Mouse (Mus musculus): ENCODE results near the gene Sestd1. TPM values are rescaled to one million over a fixed set of nuclear protein-coding genes. Genes with fewer than 3 reads are reported as not detected.
A peak's percentile ranks its signal among the peaks of the same experiment; 100 is the strongest.

The Sestd1 gene
- polyA plus RNA-seq, 1 experiment from 2014 or later = 27.3 TPM

- H3K4me3 ChIP-seq (ENCODE audit: low read depth, low read length) = no peak overlapping the region
- H3K4me1 ChIP-seq (ENCODE audit: control insufficient read depth, insufficient read depth, low read length) = no peaks in the 10 kb centered on the region
- peak; percentile 71 for DNase-seq (ENCODE audit: low spot score, missing footprints)
- no peak overlapping the region for H3K4me2 ChIP-seq
- no peak overlapping the region for H3K9ac ChIP-seq (ENCODE audit: low read length)
- no peaks in the 10 kb centered on the region for H3K36me3 ChIP-seq (ENCODE audit: control insufficient read depth, insufficient read depth, low read length)
- H3K27ac ChIP-seq (ENCODE audit: low read depth, low read length) = no peak overlapping the region
- ATAC-seq (ENCODE audit: low FRiP score) = no peak
- H3K27me3 ChIP-seq (ENCODE audit: control insufficient read depth, insufficient read depth, low read length) = no peaks in the 10 kb centered on the region
- no peaks in the 10 kb centered on the region for H3K9me3 ChIP-seq (ENCODE audit: control insufficient read depth, low read length)
- 92% methylated on average over 4 of the region's 4 CpGs for WGBS
These were observed 122.8 kb downstream of the Sestd1 start for GRCm38 (mm10) chr2:77157546-77157945.

DNA sequence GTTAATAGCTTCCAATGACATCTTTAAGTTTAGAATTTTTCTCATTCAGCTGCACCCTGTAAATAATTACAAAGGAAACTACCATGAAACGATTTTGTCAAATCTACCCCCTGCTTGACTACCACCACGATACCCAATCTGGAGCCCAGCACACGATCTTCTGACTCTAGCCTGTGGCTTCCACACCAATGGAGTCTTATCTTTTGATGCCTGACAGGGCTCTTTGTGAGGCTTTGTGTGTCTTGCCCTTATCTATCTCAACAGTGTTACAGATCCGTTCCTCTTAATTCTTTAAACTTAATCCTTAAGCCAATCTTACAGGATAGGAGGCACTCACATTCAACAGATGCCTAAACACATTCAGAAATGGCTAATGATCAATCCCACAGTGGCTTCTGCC is 126.3 kb downstream of the Sestd1 start:
- Histone ChIP-seq H3K9me3 (ENCODE audit: control insufficient read depth, low read length) (no peaks in the 10 kb centered on the region), H3K27ac (ENCODE audit: low read depth, low read length) (no peak overlapping the region), H3K4me2 (no peak overlapping the region), H3K4me3 (ENCODE audit: low read depth, low read length) (no peak overlapping the region), H3K27me3 (ENCODE audit: control insufficient read depth, insufficient read depth, low read length) (no peaks in the 10 kb centered on the region), H3K4me1 (ENCODE audit: control insufficient read depth, insufficient read depth, low read length) (no peaks in the 10 kb centered on the region), H3K36me3 (ENCODE audit: control insufficient read depth, insufficient read depth, low read length) (no peaks in the 10 kb centered on the region), H3K9ac (ENCODE audit: low read length) (no peak overlapping the region)
- ATAC-seq (ENCODE audit: low FRiP score) (no peak), DNase-seq (ENCODE audit: low spot score, missing footprints) (peak; percentile 12)
- WGBS = 35% methylated on average over 4 of the region's 4 CpGs

DNA sequence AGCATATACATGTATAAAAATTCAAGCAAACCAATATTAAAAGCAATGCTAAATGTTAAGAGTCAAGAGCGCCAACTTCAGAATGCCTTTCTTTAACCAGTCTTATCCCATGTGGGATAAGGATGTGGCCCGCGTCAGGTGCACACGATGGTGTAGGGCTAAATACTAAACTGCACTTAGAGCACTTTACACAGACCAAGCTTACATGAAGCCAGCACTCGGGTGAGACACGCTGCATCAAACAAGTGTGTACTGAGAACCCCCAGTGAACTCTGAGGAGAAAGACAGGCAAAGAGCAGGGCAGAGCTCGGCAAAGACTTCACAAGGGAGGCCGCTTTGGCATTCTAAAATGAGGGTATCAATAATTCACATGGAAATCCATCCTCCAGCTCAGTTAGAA is 129.1 kb downstream of the Sestd1 start:
- H3K27me3 ChIP-seq (ENCODE audit: control insufficient read depth, insufficient read depth, low read length) = no peaks in the 10 kb centered on the region
- no peaks in the 10 kb centered on the region for H3K9me3 ChIP-seq (ENCODE audit: control insufficient read depth, low read length)
- DNase-seq (ENCODE audit: low spot score, missing footprints) (peak; percentile 65), ATAC-seq (ENCODE audit: low FRiP score) (no peak)
- no peaks in the 10 kb centered on the region for H3K4me1 ChIP-seq (ENCODE audit: control insufficient read depth, insufficient read depth, low read length)
- H3K4me2 ChIP-seq = no peak overlapping the region
- no peak overlapping the region for H3K27ac ChIP-seq (ENCODE audit: low read depth, low read length)
- WGBS = 90% methylated on average over 8 of the region's 8 CpGs
- H3K4me3 ChIP-seq (ENCODE audit: low read depth, low read length) = no peak overlapping the region
- no peaks in the 10 kb centered on the region for H3K36me3 ChIP-seq (ENCODE audit: control insufficient read depth, insufficient read depth, low read length)
- H3K9ac ChIP-seq (ENCODE audit: low read length) = no peak overlapping the region

GRCm38 (mm10) chr2:77149576-77149975 is 130.8 kb downstream of the Sestd1 start:
- Histone ChIP-seq H3K27me3 (ENCODE audit: control insufficient read depth, insufficient read depth, low read length) (no peaks in the 10 kb centered on the region), H3K4me3 (ENCODE audit: low read depth, low read length) (no peak overlapping the region), H3K36me3 (ENCODE audit: control insufficient read depth, insufficient read depth, low read length) (no peaks in the 10 kb centered on the region), H3K4me2 (no peak overlapping the region), H3K9me3 (ENCODE audit: control insufficient read depth, low read length) (no peaks in the 10 kb centered on the region), H3K27ac (ENCODE audit: low read depth, low read length) (no peak overlapping the region), H3K9ac (ENCODE audit: low read length) (no peak overlapping the region), H3K4me1 (ENCODE audit: control insufficient read depth, insufficient read depth, low read length) (no peaks in the 10 kb centered on the region)
- 74% methylated on average over 2 of the region's 2 CpGs for WGBS
- ATAC-seq (ENCODE audit: low FRiP score) (no peak), DNase-seq (ENCODE audit: low spot score, missing footprints) (no peak)

- Histone ChIP-seq H3K27ac (ENCODE audit: low read depth, low read length) (no peak overlapping the region), H3K4me1 (ENCODE audit: control insufficient read depth, insufficient read depth, low read length) (no peaks in the 10 kb centered on the region), H3K9ac (ENCODE audit: low read length) (no peak overlapping the region), H3K4me3 (ENCODE audit: low read depth, low read length) (no peak overlapping the region), H3K27me3 (ENCODE audit: control insufficient read depth, insufficient read depth, low read length) (no peaks in the 10 kb centered on the region), H3K4me2 (no peak overlapping the region), H3K9me3 (ENCODE audit: control insufficient read depth, low read length) (no peaks in the 10 kb centered on the region), H3K36me3 (ENCODE audit: control insufficient read depth, insufficient read depth, low read length) (no peaks in the 10 kb centered on the region)
- 72% methylated on average over 4 of the region's 4 CpGs for WGBS
- peak; percentile 49 for DNase-seq (ENCODE audit: low spot score, missing footprints)
- no peak for ATAC-seq (ENCODE audit: low FRiP score)
These were observed 132.2 kb downstream of the Sestd1 start for GRCm38 (mm10) chr2:77148215-77148614.

GRCm38 (mm10) chr2:77146968-77147367 is 133.4 kb downstream of the Sestd1 start:
- WGBS = 69% methylated on average over 2 of the region's 2 CpGs
- Histone ChIP-seq H3K27me3 (ENCODE audit: control insufficient read depth, insufficient read depth, low read length) (no peaks in the 10 kb centered on the region), H3K4me3 (ENCODE audit: low read depth, low read length) (no peak overlapping the region)

GRCm38 (mm10) chr2:77146291-77146690 is 134.1 kb downstream of the Sestd1 start:
- ATAC-seq (ENCODE audit: low FRiP score) (no peak), DNase-seq (ENCODE audit: low spot score, missing footprints) (peak; percentile 53)
- WGBS = 74% methylated on average over 3 of the region's 3 CpGs
- Histone ChIP-seq H3K4me1 (ENCODE audit: control insufficient read depth, insufficient read depth, low read length) (no peaks in the 10 kb centered on the region), H3K36me3 (ENCODE audit: control insufficient read depth, insufficient read depth, low read length) (no peaks in the 10 kb centered on the region), H3K4me2 (no peak overlapping the region), H3K27ac (ENCODE audit: low read depth, low read length) (no peak overlapping the region), H3K4me3 (ENCODE audit: low read depth, low read length) (no peak overlapping the region), H3K27me3 (ENCODE audit: control insufficient read depth, insufficient read depth, low read length) (no peaks in the 10 kb centered on the region), H3K9me3 (ENCODE audit: control insufficient read depth, low read length) (no peaks in the 10 kb centered on the region), H3K9ac (ENCODE audit: low read length) (no peak overlapping the region)

More at GRCm38 (mm10) chr2:77146968-77147367, 133.4 kb downstream of the Sestd1 start:
- no peak overlapping the region for H3K4me2 ChIP-seq
- H3K9me3 ChIP-seq (ENCODE audit: control insufficient read depth, low read length) = no peaks in the 10 kb centered on the region
- no peaks in the 10 kb centered on the region for H3K4me1 ChIP-seq (ENCODE audit: control insufficient read depth, insufficient read depth, low read length)
- no peak overlapping the region for H3K9ac ChIP-seq (ENCODE audit: low read length)
- no peak for ATAC-seq (ENCODE audit: low FRiP score)
- peak; percentile 23 for DNase-seq (ENCODE audit: low spot score, missing footprints)
- H3K36me3 ChIP-seq (ENCODE audit: control insufficient read depth, insufficient read depth, low read length) = no peaks in the 10 kb centered on the region
- no peak overlapping the region for H3K27ac ChIP-seq (ENCODE audit: low read depth, low read length)

DNA sequence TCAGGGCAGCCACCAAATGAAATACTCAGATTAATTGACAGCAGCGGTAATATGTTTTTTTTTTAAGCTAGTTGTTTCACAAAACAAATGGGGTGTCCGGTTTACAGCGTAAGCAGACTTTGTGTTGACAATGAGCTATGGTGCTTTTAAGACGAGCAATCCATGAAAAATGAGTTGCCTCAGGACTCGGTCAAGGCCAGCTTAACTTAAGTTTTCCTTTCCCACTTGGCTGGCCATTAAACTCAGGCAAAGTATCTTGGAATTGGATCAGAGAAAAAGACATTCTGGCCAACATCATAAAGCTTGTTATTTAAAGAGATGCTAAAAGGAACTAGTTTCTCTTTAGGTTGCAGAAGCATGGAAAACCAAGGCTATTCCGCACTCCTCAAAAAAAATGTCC is 136.9 kb downstream of the Sestd1 start:
- ATAC-seq (ENCODE audit: low FRiP score) (no peak), DNase-seq (ENCODE audit: low spot score, missing footprints) (peak; percentile 8)
- H3K36me3 ChIP-seq (ENCODE audit: control insufficient read depth, insufficient read depth, low read length) = no peaks in the 10 kb centered on the region
- H3K4me1 ChIP-seq (ENCODE audit: control insufficient read depth, insufficient read depth, low read length) = no peaks in the 10 kb centered on the region
- H3K27ac ChIP-seq (ENCODE audit: low read depth, low read length) = no peak overlapping the region
- H3K27me3 ChIP-seq (ENCODE audit: control insufficient read depth, insufficient read depth, low read length) = no peaks in the 10 kb centered on the region
- no peaks in the 10 kb centered on the region for H3K9me3 ChIP-seq (ENCODE audit: control insufficient read depth, low read length)
- no peak overlapping the region for H3K9ac ChIP-seq (ENCODE audit: low read length)
- H3K4me2 ChIP-seq = no peak overlapping the region
- 88% methylated on average over 6 of the region's 6 CpGs for WGBS
- H3K4me3 ChIP-seq (ENCODE audit: low read depth, low read length) = no peak overlapping the region

GRCm38 (mm10) chr2:77138879-77139278 is 141.5 kb downstream of the Sestd1 start:
- Histone ChIP-seq H3K36me3 (ENCODE audit: control insufficient read depth, insufficient read depth, low read length) (no peaks in the 10 kb centered on the region), H3K4me3 (ENCODE audit: low read depth, low read length) (no peak overlapping the region), H3K27ac (ENCODE audit: low read depth, low read length) (no peak overlapping the region), H3K4me1 (ENCODE audit: control insufficient read depth, insufficient read depth, low read length) (no peaks in the 10 kb centered on the region), H3K9ac (ENCODE audit: low read length) (no peak overlapping the region), H3K9me3 (ENCODE audit: control insufficient read depth, low read length) (no peaks in the 10 kb centered on the region), H3K27me3 (ENCODE audit: control insufficient read depth, insufficient read depth, low read length) (no peaks in the 10 kb centered on the region), H3K4me2 (no peak overlapping the region)
- ATAC-seq (ENCODE audit: low FRiP score) = no peak
- no peak for DNase-seq (ENCODE audit: low spot score, missing footprints)
- WGBS = 91% methylated on average over 6 of the region's 6 CpGs

GRCm38 (mm10) chr2:77134906-77135305 is 145.5 kb downstream of the Sestd1 start:
- no peaks in the 10 kb centered on the region for H3K9me3 ChIP-seq (ENCODE audit: control insufficient read depth, low read length)
- 81% methylated on average over 1 of the region's 1 CpGs for WGBS
- H3K36me3 ChIP-seq (ENCODE audit: control insufficient read depth, insufficient read depth, low read length) = no peaks in the 10 kb centered on the region
- H3K4me1 ChIP-seq (ENCODE audit: control insufficient read depth, insufficient read depth, low read length) = no peaks in the 10 kb centered on the region
- no peaks in the 10 kb centered on the region for H3K27me3 ChIP-seq (ENCODE audit: control insufficient read depth, insufficient read depth, low read length)
- H3K27ac ChIP-seq (ENCODE audit: low read depth, low read length) = no peak overlapping the region
- DNase-seq (ENCODE audit: low spot score, missing footprints) (no peak), ATAC-seq (ENCODE audit: low FRiP score) (no peak)
- H3K4me3 ChIP-seq (ENCODE audit: low read depth, low read length) = no peak overlapping the region
- H3K4me2 ChIP-seq = no peak overlapping the region
- H3K9ac ChIP-seq (ENCODE audit: low read length) = no peak overlapping the region

All from midbrain, embryonic 11.5 days (tissue).